Mouse (Mus musculus) embryonic facial prominence, embryonic 10.5 days (tissue): ENCODE results near the gene Olfr474. TPM values are rescaled to one million over a fixed set of nuclear protein-coding genes. Genes with fewer than 3 reads are reported as not detected.
"Not testable (repeated sequence)": the region's sequence is repeated elsewhere in the genome, so short reads cannot be mapped to it uniquely, and the experiment has no call there.

Experiments used
- DNase-seq: peaks from one replicate; pipeline ENCODE4 v3.0.0-alpha.2; 2017; ENCODE audit warnings: low spot score
- H3K27ac ChIP-seq: fragments of 300-500 bp; sonication (generic); replicated peaks from 2 replicates; pipeline ENCODE4 v1.5.1; 2016; ENCODE audit warnings: mild to moderate bottlenecking
- H3K27me3 ChIP-seq: fragments of 300-500 bp; sonication (generic); replicated peaks from 2 replicates; pipeline ENCODE4 v1.6.1; 2016; ENCODE audit warnings: low read depth, mild to moderate bottlenecking; ENCODE audit not compliant: poor library complexity, severe bottlenecking
- H3K36me3 ChIP-seq: fragments of 300-500 bp; sonication (generic); replicated peaks from 2 replicates; pipeline ENCODE4 v1.6.1; 2016; ENCODE audit warnings: mild to moderate bottlenecking, moderate library complexity
- H3K4me1 ChIP-seq: fragments of 300-500 bp; sonication (generic); 2 replicates; pipeline ENCODE4 v1.6.1; 2016
- H3K4me3 ChIP-seq: fragments of 300-500 bp; sonication (generic); 2 replicates; pipeline ENCODE4 v1.5.1; 2016; ENCODE audit warnings: mild to moderate bottlenecking, moderate library complexity
- H3K9me3 ChIP-seq: fragments of 300-500 bp; sonication (generic); 2 replicates; pipeline ENCODE4 v1.6.1; 2016; ENCODE audit warnings: mild to moderate bottlenecking
- WGBS: fragments of 180-500 bp; shearing (Covaris S2); methylation state at CpG from one replicate; pipeline ENCODE4 v1.1.7; 2016; 5-methylcytosine and 5-hydroxymethylcytosine counted together
- polyA plus RNA-seq: library from polyadenylated mRNA; unstranded; fragments of >200 nt; fragmentation: Nextera tagmentation; extraction: Ambion mirVana; gene quantifications from 2 replicates; pipeline ENCODE4 v1.2.1, GENCODE M21; 2016

The Olfr474 gene
- polyA plus RNA-seq: not detected in 2 replicates

DNA sequence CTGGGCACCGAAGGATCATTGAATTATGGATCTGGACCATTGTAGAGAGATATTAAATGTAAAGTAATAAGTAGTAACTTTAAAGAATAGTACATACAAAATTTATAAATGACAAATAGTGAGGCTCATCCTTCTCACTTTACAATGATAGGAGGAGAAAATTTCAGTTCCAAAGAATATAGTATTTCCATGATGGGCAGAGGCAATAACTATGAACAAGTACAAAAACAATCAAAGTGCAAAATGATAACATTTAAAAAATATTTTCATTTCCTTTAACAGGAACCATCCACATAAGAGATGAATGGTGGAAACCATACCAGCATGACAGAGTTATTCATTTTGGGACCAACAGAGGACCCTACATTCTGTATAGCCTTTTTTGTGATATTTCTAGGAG, at the start of gene Olfr474:
Gene Olfr474, plus strand, starts transcription at position 301 of the 400 bp plus-strand sequence.
- 0 out of 2 replicates have a peak, but pooled peaks cover 4% of the 10 kb centered on the region for H3K9me3 ChIP-seq
- H3K27me3 ChIP-seq: no peaks in the 10 kb centered on the region
- no peaks in the 10 kb centered on the region for H3K4me1 ChIP-seq
- H3K27ac ChIP-seq: no peak within 1 kb of the TSS
- no peak for DNase-seq
- H3K4me3 ChIP-seq: no peak within 1 kb of the TSS
- 83% methylated on average over 1 of the region's 1 CpGs for WGBS
- H3K36me3 ChIP-seq: no peaks in the 10 kb centered on the region

DNA sequence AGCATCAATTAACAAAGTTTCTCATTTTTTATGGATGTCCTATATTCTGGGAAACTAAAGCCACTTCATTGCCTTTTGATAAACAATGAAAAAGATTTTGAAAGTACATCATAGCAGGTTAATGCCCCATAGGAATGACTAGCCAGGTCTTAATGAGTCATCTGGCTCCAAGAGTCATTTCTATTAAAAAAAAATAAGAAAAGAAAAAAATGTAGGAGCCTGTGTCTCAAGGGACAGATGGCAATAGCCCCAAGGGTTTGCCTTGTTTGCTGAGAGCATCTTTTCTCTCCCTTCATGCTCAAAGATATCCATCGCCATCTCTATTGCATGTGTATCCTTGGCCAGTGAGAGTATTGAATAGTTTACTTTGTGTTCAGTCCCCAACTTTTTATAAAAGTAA, 24.3 kb upstream of the Olfr474 start, which contains the start of gene Olfr473:
Gene Olfr473, plus strand, starts transcription at position 301 of the 400 bp plus-strand sequence.
- no peak within 1 kb of the TSS for H3K27ac ChIP-seq
- no peaks in the 10 kb centered on the region for H3K27me3 ChIP-seq
- no peak for DNase-seq
- H3K36me3 ChIP-seq: no peaks in the 10 kb centered on the region
- no peak within 1 kb of the TSS for H3K4me3 ChIP-seq
- 89% methylated on average over 1 of the region's 1 CpGs for WGBS
- H3K4me1 ChIP-seq: no peaks in the 10 kb centered on the region
- H3K9me3 ChIP-seq: no peaks in the 10 kb centered on the region; the same call in 1 of the 2 replicates

DNA sequence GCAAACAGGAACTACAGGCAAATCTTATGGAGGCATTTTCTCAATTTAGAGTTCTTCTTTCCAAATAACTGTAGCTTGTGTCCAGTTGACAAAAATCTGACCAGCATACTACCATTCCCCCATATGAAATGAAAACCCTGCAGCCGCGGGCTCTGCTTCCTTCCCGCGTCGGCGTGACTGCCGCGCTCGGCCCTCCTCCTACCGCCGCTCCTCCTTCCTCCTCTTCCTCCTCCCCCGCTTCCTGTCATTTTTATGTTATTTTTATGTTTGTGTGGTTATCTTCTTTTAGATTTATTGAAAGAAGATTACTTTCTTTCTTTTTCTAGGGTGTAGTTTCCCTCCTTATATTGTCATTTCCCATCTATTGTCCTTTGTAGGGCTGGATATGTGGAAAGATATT, 1.9 kb upstream of the Olfr474 start:
- 96% methylated on average over 12 of the region's 12 CpGs for WGBS
- not testable (repeated sequence) for H3K4me3 ChIP-seq, DNase-seq, H3K9me3 ChIP-seq, H3K36me3 ChIP-seq, H3K4me1 ChIP-seq, H3K27ac ChIP-seq, H3K27me3 ChIP-seq

DNA sequence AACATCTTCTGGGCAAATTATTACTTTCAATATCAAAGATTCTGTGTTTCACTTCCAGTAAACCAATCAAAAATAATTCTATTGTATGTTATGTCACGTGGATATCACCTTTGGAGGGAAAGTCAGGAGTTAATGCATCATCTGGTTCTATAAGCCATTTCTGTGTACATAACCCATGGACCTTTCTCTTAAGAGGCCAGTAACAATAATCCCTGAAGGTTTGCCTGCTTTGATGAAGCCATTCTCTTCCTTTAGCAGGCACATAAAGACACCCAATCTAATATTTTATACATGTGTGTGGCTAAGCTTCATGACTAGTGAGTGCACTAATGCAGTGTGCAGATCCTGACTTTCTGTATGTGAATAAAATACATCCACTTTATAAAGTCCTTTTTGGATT, 10.1 kb downstream of the Olfr474 start, which contains the start of gene Olfr476:
Gene Olfr476, plus strand, starts transcription at position 301 of the 400 bp plus-strand sequence.
- no peak within 1 kb of the TSS for H3K4me3 ChIP-seq
- no peak for DNase-seq
- no peaks in the 10 kb centered on the region for H3K9me3 ChIP-seq
- no peaks in the 10 kb centered on the region for H3K4me1 ChIP-seq
- 55% methylated on average over 1 of the region's 1 CpGs for WGBS
- H3K36me3 ChIP-seq: no peaks in the 10 kb centered on the region
- no peak within 1 kb of the TSS for H3K27ac ChIP-seq
- no peaks in the 10 kb centered on the region for H3K27me3 ChIP-seq

GRCm38 (mm10) chr7:107986393-107986792, 31.9 kb downstream of the Olfr474 start, which contains the start of gene Olfr477:
Olfr477 (plus strand) TSS chr7:107986693.
- H3K27ac ChIP-seq: no peak within 1 kb of the TSS
- 83% methylated on average over 2 of the region's 2 CpGs for WGBS
- H3K36me3 ChIP-seq: no peaks in the 10 kb centered on the region
- H3K27me3 ChIP-seq: no peaks in the 10 kb centered on the region
- H3K4me1 ChIP-seq: no peaks in the 10 kb centered on the region
- no peak within 1 kb of the TSS for H3K4me3 ChIP-seq
- no peaks in the 10 kb centered on the region for H3K9me3 ChIP-seq
- no peak for DNase-seq

Other genes with a start within 250 kb of the Olfr474 start
- 0.64 and 0.72 TPM in 2 replicates for gene Cyb5r2, start 196.6 kb upstream of the Olfr474 start, polyA plus RNA-seq
- not detected in 2 replicates for gene Ovch2, start 153.4 kb upstream of the Olfr474 start, polyA plus RNA-seq
- not detected in 2 replicates for gene Olfr467, start 142.4 kb upstream of the Olfr474 start, polyA plus RNA-seq
- not detected in 2 replicates for gene Olfr469, start 129.1 kb upstream of the Olfr474 start, polyA plus RNA-seq
- not detected in 2 replicates for gene Olfr470, start 107.2 kb upstream of the Olfr474 start, polyA plus RNA-seq
- not detected in 2 replicates for gene Olfr472, start 56.7 kb upstream of the Olfr474 start, polyA plus RNA-seq
- not detected in 2 replicates for gene Olfr473, start 24.2 kb upstream of the Olfr474 start, polyA plus RNA-seq
- gene Olfr476, start 10.2 kb downstream of the Olfr474 start, polyA plus RNA-seq: not detected in 2 replicates
- gene Olfr477, start 32.0 kb downstream of the Olfr474 start, polyA plus RNA-seq: not detected in 2 replicates
- gene Olfr478, start 79.3 kb downstream of the Olfr474 start, polyA plus RNA-seq: not detected in 2 replicates
- not detected in 2 replicates for gene Olfr479, start 96.0 kb downstream of the Olfr474 start, polyA plus RNA-seq
- not detected in 2 replicates for gene Olfr480, start 112.7 kb downstream of the Olfr474 start, polyA plus RNA-seq
- gene Olfr481, start 125.2 kb downstream of the Olfr474 start, polyA plus RNA-seq: not detected in 2 replicates
- gene Olfr482, start 142.9 kb downstream of the Olfr474 start, polyA plus RNA-seq: 0.06 TPM in 1 of 2 replicates, not detected in the other
- not detected in 2 replicates for gene Olfr483, start 146.2 kb downstream of the Olfr474 start, polyA plus RNA-seq
- not detected in 2 replicates for gene Olfr484, start 172.8 kb downstream of the Olfr474 start, polyA plus RNA-seq
- not detected in 2 replicates for gene Olfr485, start 205.2 kb downstream of the Olfr474 start, polyA plus RNA-seq
- not detected in 2 replicates for gene Olfr486, start 218.1 kb downstream of the Olfr474 start, polyA plus RNA-seq